Mouse (Mus musculus): Measurements from ENCODE around the gene Aif1. TPM values are rescaled to one million over a fixed set of nuclear protein-coding genes. Genes with fewer than 3 reads are reported as not detected.
A peak's percentile ranks its signal among the peaks of the same experiment; 100 is the strongest.

Gene Aif1
- polyA plus RNA-seq, 1 experiment from 2014 or later, result 6.1 TPM

DNA sequence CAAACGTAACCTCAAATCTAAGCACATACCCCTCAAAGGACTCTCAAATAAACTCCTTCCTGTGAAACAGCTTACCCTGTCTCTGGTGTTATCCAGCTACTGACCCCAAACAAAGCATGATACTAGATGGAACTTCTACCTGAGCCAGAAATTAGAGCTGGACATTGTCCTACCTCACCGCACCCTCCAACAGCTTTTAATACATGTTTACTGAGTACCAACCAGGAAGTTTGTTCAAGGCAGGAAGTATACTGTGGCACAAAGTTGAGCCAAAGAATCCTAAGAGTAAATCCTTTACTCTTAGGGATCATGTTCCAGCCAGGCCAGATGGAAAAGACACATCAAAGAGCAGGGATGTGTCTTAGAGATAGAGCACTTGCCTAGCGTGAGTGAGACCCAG lies 34.7 kb upstream of the Aif1 start:
- Histone ChIP-seq H3K27ac (replicated peaks; ENCODE audit: low read depth, low read length) (no peak overlapping the region), H3K36me3 (replicated peaks; ENCODE audit: control insufficient read depth, insufficient read depth, low read depth, low read length) (no peaks in the 10 kb centered on the region), H3K4me1 (ENCODE audit: control insufficient read depth, insufficient read depth, low read length) (no peaks in the 10 kb centered on the region), H3K9me3 (replicated peaks; ENCODE audit: control insufficient read depth, low read length) (no peaks in the 10 kb centered on the region), H3K9ac (replicated peaks; ENCODE audit: low read length) (no peak overlapping the region), H3K27me3 (ENCODE audit: control insufficient read depth, insufficient read depth, low read length) (no peaks in the 10 kb centered on the region), H3K4me3 (ENCODE audit: low read depth, low read length) (no peak overlapping the region), H3K4me2 (ENCODE audit: low read depth, low read length) (no peak overlapping the region)
- DNase-seq (ENCODE audit: low spot score), result no peak
- 75% methylated on average over 3 of the region's 3 CpGs for WGBS
- no peak for ATAC-seq (replicated peaks; ENCODE audit: insufficient number of reproducible peaks, low FRiP score, low TSS enrichment, low read depth)

DNA sequence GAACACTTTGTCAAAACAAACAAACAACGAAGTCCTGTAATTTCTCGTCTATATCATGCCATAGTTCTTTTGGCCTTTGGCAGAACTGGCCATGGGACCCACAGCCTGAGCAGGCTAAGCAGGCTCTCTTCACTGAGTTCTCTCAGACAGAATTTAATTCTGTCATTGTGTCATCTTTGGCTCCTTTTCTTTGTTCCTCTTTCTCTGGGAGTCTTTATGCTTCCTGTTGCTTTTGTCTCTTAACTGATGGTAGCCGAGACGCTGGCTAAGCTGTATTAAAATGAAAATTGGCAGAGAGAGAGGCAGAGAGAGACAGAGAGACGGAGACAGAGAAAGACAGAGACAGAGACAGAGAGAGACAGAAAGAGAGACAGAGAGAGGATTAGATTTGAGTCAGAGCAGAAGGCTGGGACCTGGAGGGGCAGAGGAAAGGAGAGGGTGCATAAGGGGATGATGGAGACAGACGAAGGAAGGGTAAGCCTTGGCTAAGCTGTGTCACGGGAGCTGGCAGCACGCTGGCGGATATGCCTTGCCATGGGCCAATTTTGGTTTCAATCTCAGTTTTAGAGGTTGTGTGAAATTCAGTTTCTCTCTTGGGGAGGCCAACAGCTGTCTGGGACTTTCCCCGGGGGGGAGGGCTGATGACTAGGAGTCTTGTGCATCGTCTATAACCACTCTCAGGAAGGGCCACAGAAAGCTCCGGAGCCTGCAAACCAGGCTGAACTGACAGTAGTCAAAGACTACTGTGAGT lies 34.1 kb upstream of the Aif1 start:
- no peak overlapping the region for H3K27ac ChIP-seq (replicated peaks; ENCODE audit: low read depth, low read length)
- peaks cover 1% of the 10 kb centered on the region; the same call in 1 of the 2 replicates for H3K27me3 ChIP-seq (ENCODE audit: control insufficient read depth, insufficient read depth, low read length)
- H3K4me3 ChIP-seq (ENCODE audit: low read depth, low read length), result no peak overlapping the region
- 77% methylated on average over 12 of the region's 12 CpGs for WGBS
- H3K4me1 ChIP-seq (ENCODE audit: control insufficient read depth, insufficient read depth, low read length), result no peaks in the 10 kb centered on the region
- no peak for ATAC-seq (replicated peaks; ENCODE audit: insufficient number of reproducible peaks, low FRiP score, low TSS enrichment, low read depth)
- DNase-seq (ENCODE audit: low spot score), result no peak
- H3K36me3 ChIP-seq (replicated peaks; ENCODE audit: control insufficient read depth, insufficient read depth, low read depth, low read length), result no peaks in the 10 kb centered on the region
- no peak overlapping the region for H3K4me2 ChIP-seq (ENCODE audit: low read depth, low read length)
- no peak overlapping the region for H3K9ac ChIP-seq (replicated peaks; ENCODE audit: low read length)
- H3K9me3 ChIP-seq (replicated peaks; ENCODE audit: control insufficient read depth, low read length), result no peaks in the 10 kb centered on the region

DNA sequence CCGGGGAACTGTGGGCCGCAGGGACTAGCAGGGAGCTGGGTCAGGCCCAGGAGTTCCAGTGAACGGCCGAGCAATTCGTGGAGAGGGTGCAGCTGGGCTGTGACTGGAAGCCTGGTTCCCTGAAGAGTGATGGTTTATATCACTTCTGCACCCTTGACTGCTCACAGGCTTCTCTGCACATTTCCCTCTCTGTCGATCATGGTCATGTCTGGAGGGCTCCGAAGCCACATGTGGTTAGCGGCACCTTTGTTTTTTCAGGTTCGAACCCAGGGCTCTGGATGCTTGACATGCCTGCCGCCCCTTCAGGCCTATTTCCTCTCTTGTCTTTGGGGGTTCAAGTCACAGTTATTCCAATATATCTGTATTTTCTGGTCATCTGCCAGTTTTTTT lies 29.5 kb upstream of the Aif1 start:
- ATAC-seq (replicated peaks; ENCODE audit: insufficient number of reproducible peaks, low FRiP score, low TSS enrichment, low read depth) (no peak), DNase-seq (ENCODE audit: low spot score) (no peak)
- Histone ChIP-seq H3K36me3 (replicated peaks; ENCODE audit: control insufficient read depth, insufficient read depth, low read depth, low read length) (no peaks in the 10 kb centered on the region), H3K4me3 (ENCODE audit: low read depth, low read length) (no peak overlapping the region), H3K9me3 (replicated peaks; ENCODE audit: control insufficient read depth, low read length) (no peaks in the 10 kb centered on the region), H3K27ac (replicated peaks; ENCODE audit: low read depth, low read length) (no peak overlapping the region), H3K9ac (replicated peaks; ENCODE audit: low read length) (no peak overlapping the region), H3K27me3 (ENCODE audit: control insufficient read depth, insufficient read depth, low read length) (peaks cover 8% of the 10 kb centered on the region), H3K4me2 (ENCODE audit: low read depth, low read length) (no peak overlapping the region), H3K4me1 (ENCODE audit: control insufficient read depth, insufficient read depth, low read length) (no peaks in the 10 kb centered on the region)
- WGBS, result 49% methylated on average over 10 of the region's 10 CpGs

DNA sequence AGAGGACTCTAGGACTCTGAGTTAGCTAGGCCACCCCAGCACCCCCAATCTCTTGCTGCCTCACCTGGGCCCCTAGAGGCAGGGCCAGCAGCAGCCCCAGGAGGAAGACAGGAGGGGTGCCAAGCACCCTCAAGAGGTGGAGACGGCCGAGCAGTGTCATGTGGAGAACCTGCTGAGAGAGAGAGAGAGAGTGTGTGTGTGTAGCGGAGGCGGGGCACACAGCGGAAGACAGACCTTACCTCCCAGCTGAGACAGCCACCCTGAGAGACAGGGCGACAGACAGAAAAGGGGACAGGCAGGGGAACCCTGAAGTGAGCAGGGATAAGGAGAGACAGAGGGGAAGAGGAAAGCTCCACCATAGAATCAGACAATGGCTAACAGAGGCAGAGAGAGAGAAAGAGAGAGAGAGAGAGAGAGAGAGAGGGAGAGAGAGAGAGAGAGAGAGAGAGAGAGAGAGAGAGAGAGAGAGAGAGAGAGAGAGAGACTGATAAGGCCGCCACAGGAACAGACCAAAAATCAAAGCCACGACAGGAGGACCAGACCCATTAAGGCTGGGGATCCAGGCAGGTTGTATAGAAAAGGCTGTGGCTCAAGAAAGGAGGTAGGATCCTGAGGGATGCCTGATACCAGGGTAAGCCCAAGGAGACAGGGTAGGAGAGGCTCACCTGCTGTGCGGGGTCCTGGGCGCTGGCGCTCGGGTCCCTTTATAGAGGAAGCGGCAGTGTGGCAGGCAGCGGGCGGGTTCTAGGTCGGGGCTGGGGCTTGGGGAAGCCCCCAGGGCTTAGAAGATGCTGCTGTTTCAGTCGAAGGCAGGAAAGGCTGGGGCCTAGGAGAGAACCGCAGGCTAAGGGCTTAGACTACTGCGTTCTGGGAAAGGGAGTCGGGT lies 28.9 kb upstream of the Aif1 start, which contains the start of gene Lta:
Gene Lta, minus strand, starts transcription at position 858 of the 886 bp plus-strand sequence.
- Histone ChIP-seq H3K27me3 (ENCODE audit: control insufficient read depth, insufficient read depth, low read length) (peaks cover 8% of the 10 kb centered on the region), H3K36me3 (replicated peaks; ENCODE audit: control insufficient read depth, insufficient read depth, low read depth, low read length) (no peaks in the 10 kb centered on the region), H3K9ac (replicated peaks; ENCODE audit: low read length) (no peak within 1 kb of the TSS; the same call in 1 of the 2 replicates), H3K27ac (replicated peaks; ENCODE audit: low read depth, low read length) (no peak within 1 kb of the TSS), H3K9me3 (replicated peaks; ENCODE audit: control insufficient read depth, low read length) (no peaks in the 10 kb centered on the region), H3K4me3 (ENCODE audit: low read depth, low read length) (no peak within 1 kb of the TSS), H3K4me1 (ENCODE audit: control insufficient read depth, insufficient read depth, low read length) (no peaks in the 10 kb centered on the region), H3K4me2 (ENCODE audit: low read depth, low read length) (no peak within 1 kb of the TSS)
- DNase-seq (ENCODE audit: low spot score) (no peak), ATAC-seq (replicated peaks; ENCODE audit: insufficient number of reproducible peaks, low FRiP score, low TSS enrichment, low read depth) (no peak)
- 18% methylated on average over 20 of the region's 20 CpGs for WGBS

DNA sequence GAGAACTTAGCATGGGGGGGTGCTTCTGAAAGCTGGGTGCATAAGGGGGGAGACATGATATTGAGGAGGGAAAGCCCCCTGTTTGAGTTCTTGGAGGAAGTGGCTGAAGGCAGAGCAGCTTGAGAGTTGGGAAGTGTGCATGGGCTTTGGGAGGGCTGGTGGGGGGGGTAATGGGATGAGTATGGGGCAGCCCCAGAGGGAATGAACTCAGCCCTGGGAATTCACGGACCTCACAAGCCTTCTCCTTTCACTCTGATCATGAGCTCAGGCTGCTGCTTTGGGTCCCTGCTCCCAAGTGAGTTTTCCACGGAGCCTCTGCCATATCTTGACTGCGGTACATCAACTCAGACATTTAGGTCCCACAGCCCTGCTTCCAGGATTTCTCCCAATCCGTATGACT lies 26.6 kb upstream of the Aif1 start:
- peaks cover 8% of the 10 kb centered on the region for H3K27me3 ChIP-seq (ENCODE audit: control insufficient read depth, insufficient read depth, low read length)
- ATAC-seq (replicated peaks; ENCODE audit: insufficient number of reproducible peaks, low FRiP score, low TSS enrichment, low read depth), result no peak
- WGBS, result 89% methylated on average over 4 of the region's 4 CpGs

DNA sequence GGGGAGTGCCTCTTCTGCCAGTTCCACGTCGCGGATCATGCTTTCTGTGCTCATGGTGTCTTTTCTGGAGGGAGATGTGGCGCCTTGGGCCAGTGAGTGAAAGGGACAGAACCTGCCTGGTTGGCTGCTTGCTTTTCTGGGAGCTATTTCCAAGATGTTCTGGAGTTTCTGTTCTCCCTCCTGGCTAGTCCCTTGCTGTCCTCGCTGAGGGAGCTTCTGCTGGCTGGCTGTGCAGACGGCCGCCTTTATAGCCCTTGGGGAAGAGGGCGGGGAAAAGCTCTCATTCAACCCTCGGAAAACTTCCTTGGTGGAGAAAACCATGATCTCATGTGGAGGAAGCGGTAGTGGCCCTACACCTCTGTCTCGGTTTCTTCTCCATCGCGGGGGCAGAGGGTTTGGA lies 25.9 kb upstream of the Aif1 start, which contains the start of gene Tnf:
Gene Tnf, minus strand, starts transcription at position 221 of the 400 bp plus-strand sequence.
- no peak within 1 kb of the TSS for H3K4me2 ChIP-seq (ENCODE audit: low read depth, low read length)
- no peaks in the 10 kb centered on the region for H3K9me3 ChIP-seq (replicated peaks; ENCODE audit: control insufficient read depth, low read length)
- no peak within 1 kb of the TSS for H3K4me3 ChIP-seq (ENCODE audit: low read depth, low read length)
- peaks cover 8% of the 10 kb centered on the region for H3K27me3 ChIP-seq (ENCODE audit: control insufficient read depth, insufficient read depth, low read length)
- no peaks in the 10 kb centered on the region for H3K36me3 ChIP-seq (replicated peaks; ENCODE audit: control insufficient read depth, insufficient read depth, low read depth, low read length)
- ATAC-seq (replicated peaks; ENCODE audit: insufficient number of reproducible peaks, low FRiP score, low TSS enrichment, low read depth) (no peak), DNase-seq (ENCODE audit: low spot score) (no peak)
- no peak within 1 kb of the TSS for H3K27ac ChIP-seq (replicated peaks; ENCODE audit: low read depth, low read length)
- H3K9ac ChIP-seq (replicated peaks; ENCODE audit: low read length), result peak within 1 kb of the TSS; percentile 18; the same call in 1 of the 2 replicates
- WGBS, result 44% methylated on average over 13 of the region's 13 CpGs
- H3K4me1 ChIP-seq (ENCODE audit: control insufficient read depth, insufficient read depth, low read length), result no peaks in the 10 kb centered on the region

More for the DNA sequence above, 26.6 kb upstream of the Aif1 start:
- Histone ChIP-seq H3K9me3 (replicated peaks; ENCODE audit: control insufficient read depth, low read length) (no peaks in the 10 kb centered on the region), H3K36me3 (replicated peaks; ENCODE audit: control insufficient read depth, insufficient read depth, low read depth, low read length) (no peaks in the 10 kb centered on the region), H3K4me1 (ENCODE audit: control insufficient read depth, insufficient read depth, low read length) (no peaks in the 10 kb centered on the region), H3K4me3 (ENCODE audit: low read depth, low read length) (no peak overlapping the region), H3K4me2 (ENCODE audit: low read depth, low read length) (no peak overlapping the region), H3K27ac (replicated peaks; ENCODE audit: low read depth, low read length) (no peak overlapping the region), H3K9ac (replicated peaks; ENCODE audit: low read length) (no peak overlapping the region)
- no peak for DNase-seq (ENCODE audit: low spot score)

DNA sequence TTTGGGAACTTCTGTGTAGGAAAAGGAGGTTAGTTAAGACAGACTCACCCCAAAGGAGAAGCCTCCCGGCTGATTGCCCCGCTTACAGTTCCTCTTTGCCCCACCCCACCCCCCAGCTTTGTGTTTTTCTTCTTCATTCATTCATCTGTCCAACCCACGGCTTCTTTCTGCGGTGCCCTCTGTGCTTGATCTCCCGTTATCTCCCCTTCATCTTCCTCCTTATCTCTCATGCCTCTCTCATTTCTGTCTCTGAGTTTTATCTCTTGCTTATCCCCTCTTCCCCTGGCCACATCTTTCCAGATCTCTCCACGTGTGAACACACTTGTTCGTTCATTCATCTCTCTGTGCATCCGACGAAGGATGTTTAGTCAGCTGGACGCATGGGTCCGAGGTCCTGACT lies 25.3 kb upstream of the Aif1 start:
- H3K4me3 ChIP-seq (ENCODE audit: low read depth, low read length), result no peak overlapping the region
- H3K9me3 ChIP-seq (replicated peaks; ENCODE audit: control insufficient read depth, low read length), result no peaks in the 10 kb centered on the region
- H3K27me3 ChIP-seq (ENCODE audit: control insufficient read depth, insufficient read depth, low read length), result peaks cover 14% of the 10 kb centered on the region
- ATAC-seq (replicated peaks; ENCODE audit: insufficient number of reproducible peaks, low FRiP score, low TSS enrichment, low read depth), result no peak
- no peaks in the 10 kb centered on the region for H3K36me3 ChIP-seq (replicated peaks; ENCODE audit: control insufficient read depth, insufficient read depth, low read depth, low read length)
- H3K4me2 ChIP-seq (ENCODE audit: low read depth, low read length), result no peak overlapping the region
- H3K27ac ChIP-seq (replicated peaks; ENCODE audit: low read depth, low read length), result no peak overlapping the region
- no peaks in the 10 kb centered on the region for H3K4me1 ChIP-seq (ENCODE audit: control insufficient read depth, insufficient read depth, low read length)
- DNase-seq (ENCODE audit: low spot score), result no peak
- no peak overlapping the region for H3K9ac ChIP-seq (replicated peaks; ENCODE audit: low read length)
- WGBS, result 76% methylated on average over 11 of the region's 11 CpGs

DNA sequence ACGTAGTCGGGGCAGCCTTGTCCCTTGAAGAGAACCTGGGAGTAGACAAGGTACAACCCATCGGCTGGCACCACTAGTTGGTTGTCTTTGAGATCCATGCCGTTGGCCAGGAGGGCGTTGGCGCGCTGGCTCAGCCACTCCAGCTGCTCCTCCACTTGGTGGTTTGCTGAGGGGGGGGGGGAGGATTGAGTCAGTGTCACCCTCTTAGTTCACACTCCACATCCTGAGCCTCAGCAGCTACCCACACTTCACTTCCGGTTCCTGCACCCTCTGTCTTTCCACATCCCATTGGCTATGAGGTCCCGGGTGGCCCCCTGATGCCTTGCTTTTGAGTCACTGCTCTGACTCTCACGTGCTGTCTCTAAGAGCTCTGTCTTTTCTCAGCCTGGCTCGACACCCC lies 24.5 kb upstream of the Aif1 start:
- no peak for DNase-seq (ENCODE audit: low spot score)
- Histone ChIP-seq H3K4me1 (ENCODE audit: control insufficient read depth, insufficient read depth, low read length) (no peaks in the 10 kb centered on the region), H3K9me3 (replicated peaks; ENCODE audit: control insufficient read depth, low read length) (no peaks in the 10 kb centered on the region), H3K4me3 (ENCODE audit: low read depth, low read length) (no peak overlapping the region), H3K36me3 (replicated peaks; ENCODE audit: control insufficient read depth, insufficient read depth, low read depth, low read length) (no peaks in the 10 kb centered on the region), H3K27me3 (ENCODE audit: control insufficient read depth, insufficient read depth, low read length) (peaks cover 22% of the 10 kb centered on the region), H3K9ac (replicated peaks; ENCODE audit: low read length) (no peak overlapping the region), H3K4me2 (ENCODE audit: low read depth, low read length) (no peak overlapping the region), H3K27ac (replicated peaks; ENCODE audit: low read depth, low read length) (no peak overlapping the region)
- 89% methylated on average over 11 of the region's 11 CpGs for WGBS
- ATAC-seq (replicated peaks; ENCODE audit: insufficient number of reproducible peaks, low FRiP score, low TSS enrichment, low read depth), result no peak

All from embryonic facial prominence, embryonic 11.5 days (tissue).